17 mouse cellular contexts compared by ENCODE assay signal in the genomic region with DNA sequence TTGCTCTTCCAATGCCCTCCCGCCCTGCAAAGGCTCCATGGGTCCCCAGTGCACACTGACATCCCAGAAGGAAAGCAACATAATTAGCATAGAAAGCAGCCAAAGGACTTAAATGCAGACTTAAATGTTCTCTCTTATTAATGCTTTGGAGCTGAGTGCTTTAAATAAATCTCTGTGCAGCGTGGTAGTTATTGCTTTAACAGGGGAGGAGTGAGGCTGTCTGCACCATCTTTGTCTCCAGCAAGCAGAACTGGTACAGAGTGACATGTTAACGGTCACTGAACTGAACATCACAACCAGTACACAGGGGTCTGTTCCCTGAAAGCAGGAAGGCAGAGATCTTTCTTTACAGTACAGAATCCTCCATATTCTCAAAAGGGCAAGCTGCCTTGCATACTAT.
"Had no signal": no experiment of that assay in that cellular context is flagged by ENCODE, and none has a peak within 500 bp of the region (broad histone marks: within the 10 kb centered on the region; RNA-seq: fewer than 3 reads in every experiment).

No protein-coding gene starts in this region.

- DNase-seq: kidney, adult 18-20 months; kidney, adult 9 months; kidney, postnatal 14 days; kidney, postnatal 4 days; layer of hippocampus, postnatal 36 days; liver, embryonic 13.5 days; lung, adult 2 months; lung, postnatal 14 days; lung, postnatal 4 days; midbrain, embryonic 14.5 days; retina, postnatal 1 day; thymus, adult 2 months; thymus, postnatal 14 days; thymus, postnatal 4 days had no signal

- H3K27me3 ChIP-seq: liver, embryonic 13.5 days; neural tube, embryonic 12.5 days had no signal

- H3K4me2 ChIP-seq: liver, embryonic 13.5 days; midbrain, embryonic 11.5 days; neural tube, embryonic 12.5 days had no signal

- H3K9me3 ChIP-seq: liver, embryonic 13.5 days; neural tube, embryonic 12.5 days had no signal

- H3K4me3 ChIP-seq: left cerebral cortex, adult 2 months; liver, embryonic 13.5 days; neural tube, embryonic 12.5 days had no signal

- H3K9ac ChIP-seq: liver, embryonic 13.5 days; neural tube, embryonic 12.5 days had no signal

- H3K4me1 ChIP-seq: liver, embryonic 13.5 days; neural tube, embryonic 12.5 days had no signal

- H3K27ac ChIP-seq: left cerebral cortex, adult 2 months; liver, embryonic 13.5 days; neural tube, embryonic 12.5 days had no signal
